Comparison of ENCODE assay signal across 32 mouse cellular contexts in the genomic region with DNA sequence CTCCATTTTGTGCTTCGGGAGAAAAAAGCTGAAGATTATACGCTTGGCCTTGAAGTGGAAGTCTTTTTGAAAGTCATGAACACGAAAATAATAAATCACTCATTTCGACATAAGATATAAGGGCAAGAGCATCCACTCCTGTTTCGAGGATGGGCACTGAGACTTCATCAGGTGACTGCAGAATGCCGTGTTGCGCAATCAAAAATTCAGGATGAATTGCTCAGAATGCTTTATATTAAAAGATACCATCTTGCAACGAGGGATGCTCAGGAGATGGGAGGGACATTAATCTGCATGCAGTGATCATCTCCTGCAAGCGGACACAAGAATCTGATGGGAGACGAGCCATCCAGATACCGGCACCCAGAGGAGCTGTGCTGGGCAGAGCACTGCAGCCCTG. TPM values are rescaled to one million over a fixed set of nuclear protein-coding genes. Genes with fewer than 3 reads are reported as not detected.
"Had no signal": no experiment of that assay in that cellular context is flagged by ENCODE, and none has a peak within 500 bp of the region (broad histone marks: within the 10 kb centered on the region; RNA-seq: fewer than 3 reads in every experiment).

No protein-coding gene starts in this region.

- H3K4me2 ChIP-seq: heart, embryonic 11.5 days; heart, embryonic 12.5 days; heart, embryonic 13.5 days; heart, embryonic 15.5 days; hindbrain, embryonic 12.5 days; hindbrain, embryonic 13.5 days; hindbrain, embryonic 14.5 days; hindbrain, embryonic 15.5 days; intestine, embryonic 15.5 days; kidney, embryonic 15.5 days had no signal

- H3K36me3 ChIP-seq: heart, embryonic 10.5 days; heart, embryonic 12.5 days; heart, embryonic 13.5 days; heart, embryonic 15.5 days; hindbrain, embryonic 10.5 days; hindbrain, embryonic 12.5 days; hindbrain, embryonic 13.5 days; hindbrain, embryonic 15.5 days; intestine, embryonic 15.5 days; kidney, embryonic 15.5 days had no signal

- DNase-seq: heart, postnatal 10 days; heart, postnatal 36 days; heart, postnatal 4 days; kidney, adult 11 months; kidney, adult 18-20 months; kidney, adult 2 months; kidney, adult 8-10 months; kidney, adult 9 months; kidney, postnatal 10 days; kidney, postnatal 14 days; kidney, postnatal 25 days; kidney, postnatal 36 days; kidney, postnatal 4 days; layer of hippocampus, adult 9-11 months; layer of hippocampus, postnatal 36 days had no signal

- H3K4me3 ChIP-seq: heart, embryonic 10.5 days; heart, embryonic 12.5 days; heart, embryonic 13.5 days; heart, embryonic 15.5 days; hindbrain, embryonic 10.5 days; hindbrain, embryonic 12.5 days; hindbrain, embryonic 13.5 days; hindbrain, embryonic 15.5 days; intestine, embryonic 15.5 days; kidney, embryonic 15.5 days; layer of hippocampus, adult 2 months had no signal

RNA-seq across cellular contexts. Expression of a gene that starts 6.1 kb away (rescaled TPM):
- total RNA-seq: heart, postnatal 10 days; heart, postnatal 25 days; hematopoietic stem cell, adult 5-6 weeks had no signal
- polyA plus RNA-seq: intestine, embryonic 14.5 days; large intestine, adult 2 months had no signal
